Mouse (Mus musculus) ES-E14 (cell line): ENCODE results near the gene Cygb. TPM values are rescaled to one million over a fixed set of nuclear protein-coding genes. Genes with fewer than 3 reads are reported as not detected.
"Not testable (repeated sequence)": the region's sequence is repeated elsewhere in the genome, so short reads cannot be mapped to it uniquely, and the experiment has no call there.

ENCODE experiments used
- DNase-seq: peaks from one replicate; pipeline ENCODE4 v3.0.0-alpha.2; 2013; ENCODE audit warnings: low read depth, low spot score
- H3K27ac ChIP-seq: 2 replicates; pipeline ENCODE4 v1.5.1; 2012; ENCODE audit warnings: low read depth, mild to moderate bottlenecking, low read length, moderate library complexity, mixed read lengths; ENCODE audit not compliant: poor library complexity, insufficient read depth, severe bottlenecking
- H3K36me3 ChIP-seq: 2 replicates; pipeline ENCODE4 v1.6.1; 2012; ENCODE audit warnings: mild to moderate bottlenecking, low read length, moderate library complexity, mixed read lengths; ENCODE audit not compliant: control insufficient read depth, poor library complexity, insufficient read depth, severe bottlenecking
- H3K4me1 ChIP-seq, 2 experiments: fragments of 150-350 bp in 1 of 2; sonication (generic) in 1 of 2; 2 replicates each; pipeline ENCODE4 v1.6.1; 2012; ENCODE audit warnings: low read length in 2 of 2, mild to moderate bottlenecking in 1 of 2, mixed read lengths in 1 of 2; ENCODE audit not compliant: control insufficient read depth in 2 of 2, insufficient read depth in 2 of 2, poor library complexity in 1 of 2
- H3K4me3 ChIP-seq, 2 experiments: fragments of 150-350 bp in 1 of 2; sonication (generic) in 1 of 2; 2 replicates each; pipeline ENCODE4 v1.5.1; 2012; ENCODE audit warnings: low read length in 2 of 2, low read depth in 1 of 2, mild to moderate bottlenecking in 1 of 2, mixed read lengths in 1 of 2; ENCODE audit not compliant: insufficient read depth in 1 of 2, poor library complexity in 1 of 2, severe bottlenecking in 1 of 2
- H3K9ac ChIP-seq: 2 replicates; pipeline ENCODE4 v1.6.1; 2012; ENCODE audit warnings: low read depth, mild to moderate bottlenecking, low read length, mixed read lengths; ENCODE audit not compliant: poor library complexity, insufficient read depth, severe bottlenecking
- H3K9me3 ChIP-seq: fragments of 150-350 bp; sonication (generic); 2 replicates; pipeline ENCODE4 v1.6.1; 2012; ENCODE audit warnings: low read depth, mild to moderate bottlenecking, low read length; ENCODE audit not compliant: control insufficient read depth, insufficient read depth
- CHD2 ChIP-seq: IDR thresholded peaks from 2 replicates; pipeline ENCODE4 v1.6.1; 2014; ENCODE audit warnings: mild to moderate bottlenecking, low read depth, low read length, inconsistent platforms
- HCFC1 ChIP-seq: IDR thresholded peaks from 2 replicates; pipeline ENCODE4 v1.6.1; 2012; ENCODE audit warnings: low read length, inconsistent platforms, borderline replicate concordance; ENCODE audit not compliant: insufficient read depth
- MAFK ChIP-seq: IDR thresholded peaks from 2 replicates; pipeline ENCODE4 v1.6.1; 2014; ENCODE audit warnings: mild to moderate bottlenecking, low read depth, low read length, inconsistent platforms; ENCODE audit not compliant: insufficient read depth
- ZC3H11A ChIP-seq: IDR thresholded peaks from 2 replicates; pipeline ENCODE4 v1.6.1; 2012; ENCODE audit warnings: low read depth, mild to moderate bottlenecking, inconsistent platforms, low read length, borderline replicate concordance
- ZNF384 ChIP-seq: IDR thresholded peaks from 2 replicates; pipeline ENCODE4 v1.6.1; 2012; ENCODE audit warnings: low read depth, low read length, inconsistent platforms
- in situ Hi-C, 2 experiments: fragments of 600-800 bp; cut with MboI; formaldehyde crosslinking; loops; one replicate each; pipeline ENCODE4 v1.15.1; 2025; ENCODE audit warnings: low sequenced_read_pairs in 2 of 2, inconsistent platforms in 1 of 2; ENCODE audit not compliant: unreplicated experiment in 2 of 2
- total RNA-seq: library from RNA; depleted of rRNA; stranded (reverse); fragments of 300-350 nt; gene quantifications from 2 replicates; pipeline ENCODE4 v1.2.3, GENCODE M21; 2012

Gene Cygb
- total RNA-seq, 1 experiment: 0.40 TPM

- H3K4me3 ChIP-seq: no peak overlapping the region
- H3K9me3 ChIP-seq: no peaks in the 10 kb centered on the region
- in situ Hi-C loops: loop anchor here (10.0 to 25.0 kb wide), 2 partner anchors 171 to 173 kb away; no protein-coding TSS in a partner anchor
- peaks cover 0 to 8% of the 10 kb centered on the region in 2 experiments; a peak in 1 of 4 replicates for H3K4me1 ChIP-seq
- no peak overlapping the region for H3K9ac ChIP-seq
- no peak for DNase-seq
- TF ChIP-seq CHD2: no peak
- no peaks in the 10 kb centered on the region for H3K36me3 ChIP-seq
- no peak overlapping the region for H3K27ac ChIP-seq
These were observed 12.4 kb downstream of the Cygb start for GRCm38 (mm10) chr11:116641731-116642130.

- H3K4me1 ChIP-seq: peaks cover 0 to 8% of the 10 kb centered on the region in 2 experiments; a peak in 1 of 4 replicates
- H3K9me3 ChIP-seq: no peaks in the 10 kb centered on the region
- no peak overlapping the region for H3K4me3 ChIP-seq
- no peak overlapping the region for H3K27ac ChIP-seq
- TF ChIP-seq CHD2 (no peak), MAFK (no peak), HCFC1 (no peak), ZC3H11A (no peak), ZNF384 (no peak)
- no peak overlapping the region for H3K9ac ChIP-seq
- DNase-seq: peak; percentile 72
- in situ Hi-C loops: loop anchor here (10.0 to 25.0 kb wide), 2 partner anchors 171 to 174 kb away; no protein-coding TSS in a partner anchor
- no peaks in the 10 kb centered on the region for H3K36me3 ChIP-seq
These were observed 12.9 kb downstream of the Cygb start for GRCm38 (mm10) chr11:116641168-116641567.

- H3K4me3 ChIP-seq, DNase-seq, H3K4me1 ChIP-seq, H3K36me3 ChIP-seq, H3K9ac ChIP-seq, H3K9me3 ChIP-seq, H3K27ac ChIP-seq: not testable (repeated sequence)
- in situ Hi-C loops: loop anchor here (10.0 to 25.0 kb wide), 2 partner anchors 176 to 418 kb away; no protein-coding TSS in a partner anchor
These were observed 17.5 kb downstream of the Cygb start for GRCm38 (mm10) chr11:116636607-116637006.

GRCm38 (mm10) chr11:116632962-116633361 lies 21.2 kb downstream of the Cygb start:
- Histone ChIP-seq H3K4me3 (no peak overlapping the region), H3K4me1 (peaks cover 0 to 5% of the 10 kb centered on the region in 2 experiments; a peak in 1 of 4 replicates), H3K9ac (no peak overlapping the region), H3K27ac (no peak overlapping the region), H3K9me3 (no peaks in the 10 kb centered on the region), H3K36me3 (no peaks in the 10 kb centered on the region)
- no peak for DNase-seq
- in situ Hi-C loops: loop anchor here (10.0 to 25.0 kb wide), 2 partner anchors 179 to 422 kb away; no protein-coding TSS in a partner anchor
- TF ChIP-seq CHD2: no peak
- TF ChIP-seq MAFK: no peak
- no peak for TF ChIP-seq ZC3H11A
- TF ChIP-seq HCFC1: no peak
- TF ChIP-seq ZNF384: no peak

GRCm38 (mm10) chr11:116630171-116630965 lies 23.7 kb downstream of the Cygb start:
- DNase-seq: no peak

More at GRCm38 (mm10) chr11:116630171-116630965, 23.7 kb downstream of the Cygb start:
- Histone ChIP-seq H3K4me3 (no peak overlapping the region), H3K9ac (no peak overlapping the region), H3K36me3 (no peaks in the 10 kb centered on the region), H3K27ac (no peak overlapping the region), H3K4me1 (peaks cover 0 to 9% of the 10 kb centered on the region in 2 experiments; a peak in 1 of 4 replicates), H3K9me3 (no peaks in the 10 kb centered on the region)
- in situ Hi-C loops: loop anchor here (10.0 to 25.0 kb wide), 2 partner anchors 182 to 424 kb away; no protein-coding TSS in a partner anchor
- TF ChIP-seq HCFC1 (no peak), MAFK (no peak), ZC3H11A (no peak), ZNF384 (no peak), CHD2 (no peak)
